Mouse (Mus musculus) heart, adult 8-10 months (tissue): ENCODE measurements around the gene Akap9. TPM values are rescaled to one million over a fixed set of nuclear protein-coding genes. Genes with fewer than 3 reads are reported as not detected.
A peak's percentile ranks its signal among the peaks of the same experiment; 100 is the strongest.
"Not testable (repeated sequence)": the region's sequence is repeated elsewhere in the genome, so short reads cannot be mapped to it uniquely, and the experiment has no call there.

Experiments used
- DNase-seq: peaks from one replicate; pipeline ENCODE4 v3.0.0; 2022; ENCODE audit warnings: low spot score
- total RNA-seq, 4 experiments: library from RNA; stranded (reverse); gene quantifications; 2 replicates each; pipeline ENCODE4 v1.2.4; 2022

The Akap9 gene
- total RNA-seq, 4 experiments from 2014 or later, result 40.7 to 52.6 (median 49.2) TPM

- no peak for DNase-seq
Observed at GRCm38 (mm10) chr5:4039351-4039750, 111.5 kb downstream of the Akap9 start.

GRCm38 (mm10) chr5:4040372-4040771 is 112.5 kb downstream of the Akap9 start:
- DNase-seq, result no peak

GRCm38 (mm10) chr5:4040922-4041321 is 113.1 kb downstream of the Akap9 start:
- DNase-seq, result no peak

GRCm38 (mm10) chr5:4060313-4060712 is 132.5 kb downstream of the Akap9 start:
- DNase-seq, result no peak

- no peak for DNase-seq
Observed at GRCm38 (mm10) chr5:4066476-4067115, 138.7 kb downstream of the Akap9 start.

- peak; percentile 17 for DNase-seq
Observed at GRCm38 (mm10) chr5:4067203-4067602, 139.3 kb downstream of the Akap9 start.

GRCm38 (mm10) chr5:4079086-4079485 is 151.2 kb downstream of the Akap9 start:
- DNase-seq, result no peak

- DNase-seq, result no peak
Observed at GRCm38 (mm10) chr5:4080861-4081260, 153.0 kb downstream of the Akap9 start.

- DNase-seq, result no peak
Observed at GRCm38 (mm10) chr5:4081513-4081912, 153.7 kb downstream of the Akap9 start.

- DNase-seq, result no peak
Observed at GRCm38 (mm10) chr5:4084948-4085347, 157.1 kb downstream of the Akap9 start.

GRCm38 (mm10) chr5:4086309-4086708 is 158.5 kb downstream of the Akap9 start:
- no peak for DNase-seq

GRCm38 (mm10) chr5:4088190-4088589 is 160.3 kb downstream of the Akap9 start:
- DNase-seq, result no peak

- no peak for DNase-seq
Observed at GRCm38 (mm10) chr5:4094471-4094870, 166.6 kb downstream of the Akap9 start.

- DNase-seq, result no peak
Observed at GRCm38 (mm10) chr5:4101031-4101430, 173.2 kb downstream of the Akap9 start.

GRCm38 (mm10) chr5:4101770-4102169 is 173.9 kb downstream of the Akap9 start:
- no peak for DNase-seq

GRCm38 (mm10) chr5:4103626-4104340 is 175.9 kb downstream of the Akap9 start:
- DNase-seq, result no peak

GRCm38 (mm10) chr5:4104341-4105040 is 176.6 kb downstream of the Akap9 start, which contains the start of gene Cyp51:
TSS of gene Cyp51 (minus strand) at chr5:4104746.
- DNase-seq, result peak; percentile 74

- DNase-seq, result no peak
Observed at GRCm38 (mm10) chr5:4105651-4106186, 177.9 kb downstream of the Akap9 start.

- not testable (repeated sequence) for DNase-seq
Observed at GRCm38 (mm10) chr5:4107056-4107455, 179.2 kb downstream of the Akap9 start.

- DNase-seq, result no peak
Observed at GRCm38 (mm10) chr5:4112570-4113098, 184.8 kb downstream of the Akap9 start.
